Mouse (Mus musculus) MEL (cell line): ENCODE results near the gene Smarca4. TPM values are rescaled to one million over a fixed set of nuclear protein-coding genes. Genes with fewer than 3 reads are reported as not detected.

Experiments used
- DNase-seq: peaks from one replicate; pipeline ENCODE4 v3.0.0; 2011; ENCODE audit warnings: low read depth, low spot score
- H3K27ac ChIP-seq: 2 replicates; pipeline ENCODE4 v1.5.1; 2012; ENCODE audit warnings: low read depth, mild to moderate bottlenecking, control low read depth, low read length, moderate library complexity; ENCODE audit not compliant: control insufficient read depth
- H3K27me3 ChIP-seq, 2 experiments: fragments of 150-350 bp in 1 of 2; sonication (generic) in 1 of 2; 2 replicates each; pipeline ENCODE4 v1.6.1; 2012; ENCODE audit warnings: low read length in 2 of 2, mild to moderate bottlenecking in 2 of 2, improper control_type of control experiment in 1 of 2, moderate library complexity in 1 of 2; ENCODE audit not compliant: insufficient read depth in 2 of 2, control insufficient read depth in 1 of 2
- H3K36me3 ChIP-seq, 2 experiments: 2 replicates each; pipeline ENCODE4 v1.6.1; 2012 to 2014; ENCODE audit warnings: low read length in 2 of 2, improper control_type of control experiment in 1 of 2, inconsistent platforms in 1 of 2, mild to moderate bottlenecking in 1 of 2; ENCODE audit not compliant: insufficient read depth in 2 of 2, control insufficient read depth in 1 of 2
- H3K4me1 ChIP-seq, 2 experiments: fragments of 150-350 bp in 1 of 2; sonication (generic) in 1 of 2; 2 replicates each; pipeline ENCODE4 v1.6.1; 2012; ENCODE audit warnings: low read length in 2 of 2, improper control_type of control experiment in 1 of 2, mild to moderate bottlenecking in 1 of 2; ENCODE audit not compliant: insufficient read depth in 2 of 2, control insufficient read depth in 1 of 2
- H3K4me3 ChIP-seq, 2 experiments: fragments of 150-350 bp in 1 of 2; sonication (generic) in 1 of 2; 2 replicates each; pipeline ENCODE4 v1.5.1; 2012; ENCODE audit warnings: low read depth in 2 of 2, low read length in 2 of 2, mild to moderate bottlenecking in 2 of 2, moderate library complexity in 2 of 2, control low read depth in 1 of 2, improper control_type of control experiment in 1 of 2; ENCODE audit not compliant: control insufficient read depth in 1 of 2, insufficient read depth in 1 of 2
- H3K79me2 ChIP-seq: 2 replicates; pipeline ENCODE4 v1.6.1; 2012; ENCODE audit warnings: mild to moderate bottlenecking, low read length, moderate library complexity; ENCODE audit not compliant: control insufficient read depth, poor library complexity, insufficient read depth
- H3K9ac ChIP-seq: 2 replicates; pipeline ENCODE4 v1.6.1; 2012; ENCODE audit warnings: low read depth, mild to moderate bottlenecking, control low read depth, low read length, moderate library complexity; ENCODE audit not compliant: control insufficient read depth, poor library complexity, severe bottlenecking
- H3K9me3 ChIP-seq: fragments of 150-350 bp; sonication (generic); replicated peaks from 2 replicates; pipeline ENCODE4 v1.6.1; 2012; ENCODE audit warnings: mild to moderate bottlenecking, low read length, improper control_type of control experiment, moderate library complexity; ENCODE audit not compliant: insufficient read depth
- BHLHE40 ChIP-seq: IDR thresholded peaks from 2 replicates; pipeline ENCODE4 v1.6.1; 2012; ENCODE audit warnings: low read depth, mild to moderate bottlenecking, inconsistent platforms, low read length, improper control_type of control experiment, borderline replicate concordance
- CHD2 ChIP-seq: IDR thresholded peaks from 2 replicates; pipeline ENCODE4 v1.6.1; 2011; ENCODE audit warnings: low read length, improper control_type of control experiment
- ELF1 ChIP-seq: IDR thresholded peaks from 2 replicates; pipeline ENCODE4 v1.6.1; 2014; ENCODE audit warnings: low read depth, mild to moderate bottlenecking, inconsistent platforms, low read length, improper control_type of control experiment, moderate library complexity
- EP300 ChIP-seq, 2 experiments: IDR thresholded peaks; 2 replicates each; pipeline ENCODE4 v1.6.1; 2011; ENCODE audit warnings: improper control_type of control experiment in 2 of 2, low read length in 2 of 2, low read depth in 1 of 2, mild to moderate bottlenecking in 1 of 2
- ETS1 ChIP-seq: IDR thresholded peaks from 2 replicates; pipeline ENCODE4 v1.6.1; 2012; ENCODE audit warnings: low read depth, mild to moderate bottlenecking, inconsistent platforms, low read length, improper control_type of control experiment, moderate library complexity
- GATA1 ChIP-seq: IDR thresholded peaks from 2 replicates; pipeline ENCODE4 v1.6.1; 2011; ENCODE audit warnings: low read depth, low read length, improper control_type of control experiment
- HCFC1 ChIP-seq: IDR thresholded peaks from 2 replicates; pipeline ENCODE4 v1.6.1; 2012; ENCODE audit warnings: low read depth, mild to moderate bottlenecking, inconsistent platforms, low read length, improper control_type of control experiment, moderate library complexity
- JUND ChIP-seq: IDR thresholded peaks from 2 replicates; pipeline ENCODE4 v1.6.1; 2011; ENCODE audit warnings: low read depth, mild to moderate bottlenecking, improper control_type of control experiment, low read length
- MAFK ChIP-seq: IDR thresholded peaks from 2 replicates; pipeline ENCODE4 v1.6.1; 2011; ENCODE audit warnings: low read depth, mild to moderate bottlenecking, low read length, improper control_type of control experiment, borderline replicate concordance
- MAZ ChIP-seq: IDR thresholded peaks from 2 replicates; pipeline ENCODE4 v1.6.1; 2012; ENCODE audit warnings: low read depth, mild to moderate bottlenecking, inconsistent platforms, low read length, improper control_type of control experiment
- MEF2A ChIP-seq: IDR thresholded peaks from 2 replicates; pipeline ENCODE4 v1.6.1; 2014; ENCODE audit warnings: low read depth, mild to moderate bottlenecking, inconsistent platforms, low read length, improper control_type of control experiment; ENCODE audit not compliant: poor library complexity, insufficient replicate concordance, severe bottlenecking; ENCODE audit errors: extremely low read depth
- MXI1 ChIP-seq: IDR thresholded peaks from 2 replicates; pipeline ENCODE4 v1.6.1; 2011; ENCODE audit warnings: mild to moderate bottlenecking, low read depth, low read length, improper control_type of control experiment
- NRF1 ChIP-seq: IDR thresholded peaks from 2 replicates; pipeline ENCODE4 v1.6.1; 2014; ENCODE audit warnings: low read depth, mild to moderate bottlenecking, inconsistent platforms, low read length, improper control_type of control experiment, moderate library complexity; ENCODE audit not compliant: poor library complexity, insufficient read depth, severe bottlenecking
- POLR2A ChIP-seq, 2 experiments: IDR thresholded peaks; 2 replicates each; pipeline ENCODE4 v1.6.1; 2011 to 2012; ENCODE audit warnings: low read length in 2 of 2, mild to moderate bottlenecking in 2 of 2, control low read depth in 1 of 2, improper control_type of control experiment in 1 of 2, low read depth in 1 of 2, moderate library complexity in 1 of 2; ENCODE audit not compliant: control insufficient read depth in 1 of 2, insufficient read depth in 1 of 2, poor library complexity in 1 of 2
- POLR2AphosphoS5 ChIP-seq: IDR thresholded peaks from 2 replicates; pipeline ENCODE4 v1.6.1; 2012; ENCODE audit warnings: low read depth, borderline replicate concordance, mild to moderate bottlenecking, inconsistent platforms, low read length, moderate library complexity, mixed read lengths
- RAD21 ChIP-seq: IDR thresholded peaks from 2 replicates; pipeline ENCODE4 v1.6.1; 2011; ENCODE audit warnings: mild to moderate bottlenecking, low read depth, low read length, improper control_type of control experiment
- RCOR1 ChIP-seq: IDR thresholded peaks from 2 replicates; pipeline ENCODE4 v1.6.1; 2012; ENCODE audit warnings: low read depth, mild to moderate bottlenecking, inconsistent platforms, low read length, improper control_type of control experiment
- SIN3A ChIP-seq: IDR thresholded peaks from 2 replicates; pipeline ENCODE4 v1.6.1; 2012; ENCODE audit warnings: low read length, improper control_type of control experiment, inconsistent platforms
- SMC3 ChIP-seq: IDR thresholded peaks from 2 replicates; pipeline ENCODE4 v1.6.1; 2011; ENCODE audit warnings: low read depth, low read length, improper control_type of control experiment
- TAL1 ChIP-seq: IDR thresholded peaks from 2 replicates; pipeline ENCODE4 v1.6.1; 2012; ENCODE audit warnings: mild to moderate bottlenecking, inconsistent platforms, low read length, moderate library complexity, mixed read lengths
- TBP ChIP-seq: IDR thresholded peaks from 2 replicates; pipeline ENCODE4 v1.8.0; 2011; ENCODE audit warnings: low read depth, low read length, improper control_type of control experiment
- UBTF ChIP-seq: IDR thresholded peaks from 2 replicates; pipeline ENCODE4 v1.6.1; 2012; ENCODE audit warnings: low read depth, mild to moderate bottlenecking, inconsistent platforms, low read length, improper control_type of control experiment, moderate library complexity, borderline replicate concordance; ENCODE audit not compliant: insufficient read depth
- ZC3H11A ChIP-seq: IDR thresholded peaks from 2 replicates; pipeline ENCODE4 v1.6.1; 2012; ENCODE audit warnings: low read depth, mild to moderate bottlenecking, inconsistent platforms, low read length, improper control_type of control experiment
- ZMIZ1 ChIP-seq: IDR thresholded peaks from 2 replicates; pipeline ENCODE4 v1.6.1; 2012; ENCODE audit warnings: low read depth, mild to moderate bottlenecking, inconsistent platforms, low read length, improper control_type of control experiment, moderate library complexity
- ZNF384 ChIP-seq: IDR thresholded peaks from 2 replicates; pipeline ENCODE4 v1.6.1; 2012; ENCODE audit warnings: low read depth, mild to moderate bottlenecking, inconsistent platforms, low read length, improper control_type of control experiment
- polyA plus RNA-seq, 2 experiments: library from polyadenylated mRNA; stranded (reverse) in 1 of 2; unstranded in 1 of 2; fragments of >175 nt in 1 of 2; fragments of >200 nt in 1 of 2; gene quantifications; 2 replicates each; pipeline versions ENCODE4 v1.2.1 to v1.2.4; 2012; ENCODE audit warnings: low replicate concordance in 2 of 2, low read depth in 1 of 2; ENCODE audit not compliant: insufficient read length in 2 of 2, insufficient read depth in 1 of 2, missing spikeins in 1 of 2
- total RNA-seq: library from RNA; depleted of rRNA; stranded (reverse); fragments of 300-350 nt; gene quantifications from 2 replicates; pipeline ENCODE4 v1.2.3, GENCODE M21; 2012

The Smarca4 gene
- total and polyA plus RNA-seq, 3 experiments, result 71.4 to 381 (median 249) TPM

DNA sequence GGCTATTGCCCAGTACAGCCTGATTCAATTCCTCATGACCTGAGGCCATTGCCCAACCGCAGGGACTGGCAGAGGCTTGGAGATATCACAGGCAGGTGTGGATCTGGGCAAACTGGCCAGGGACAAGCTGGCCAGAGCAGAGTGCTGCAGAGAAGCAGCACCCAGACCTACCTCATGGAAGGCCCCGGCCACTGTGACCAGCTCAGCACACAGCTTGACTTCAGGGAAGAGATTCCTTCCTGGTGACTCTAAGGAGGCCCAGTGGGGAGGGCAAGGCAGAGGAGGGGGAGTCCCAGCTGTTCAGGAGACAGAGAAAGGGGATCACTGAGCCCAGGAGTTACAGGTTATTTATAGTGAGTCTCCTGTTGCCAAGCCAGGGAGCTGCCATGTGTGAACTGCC, 105.1 kb downstream of the Smarca4 start:
- Histone ChIP-seq H3K9me3 (no peaks in the 10 kb centered on the region), H3K9ac (no peak overlapping the region), H3K4me1 (peaks cover 22 to 41% of the 10 kb centered on the region in 2 experiments), H3K4me3 (no peak overlapping the region), H3K36me3 (peaks cover 0 to 34% of the 10 kb centered on the region in 2 experiments; a peak in 2 of 4 replicates), H3K27me3 (no peaks in the 10 kb centered on the region), H3K79me2 (peaks cover 19% of the 10 kb centered on the region), H3K27ac (no peak overlapping the region)
- no peak for TF ChIP-seq NRF1
- no peak for TF ChIP-seq GATA1
- no peak for TF ChIP-seq SMC3
- TF ChIP-seq HCFC1, result no peak
- TF ChIP-seq ZNF384, result no peak
- no peak for TF ChIP-seq POLR2A (IDR thresholded peaks at IDR 0.05; ENCODE audit: control insufficient read depth in 1 of 2, insufficient read depth in 1 of 2, low read depth in 1 of 2, low read length in 2 of 2, poor library complexity in 1 of 2)
- no peak for TF ChIP-seq ZMIZ1
- no peak for TF ChIP-seq BHLHE40
- no peak for TF ChIP-seq ETS1
- no peak for TF ChIP-seq RAD21
- no peak for TF ChIP-seq TAL1
- TF ChIP-seq MXI1, result no peak
- no peak for TF ChIP-seq JUND
- TF ChIP-seq CHD2, result no peak
- TF ChIP-seq MAZ, result no peak
- no peak for TF ChIP-seq SIN3A
- no peak for TF ChIP-seq MEF2A
- no peak for TF ChIP-seq ZC3H11A
- DNase-seq, result no peak

DNA sequence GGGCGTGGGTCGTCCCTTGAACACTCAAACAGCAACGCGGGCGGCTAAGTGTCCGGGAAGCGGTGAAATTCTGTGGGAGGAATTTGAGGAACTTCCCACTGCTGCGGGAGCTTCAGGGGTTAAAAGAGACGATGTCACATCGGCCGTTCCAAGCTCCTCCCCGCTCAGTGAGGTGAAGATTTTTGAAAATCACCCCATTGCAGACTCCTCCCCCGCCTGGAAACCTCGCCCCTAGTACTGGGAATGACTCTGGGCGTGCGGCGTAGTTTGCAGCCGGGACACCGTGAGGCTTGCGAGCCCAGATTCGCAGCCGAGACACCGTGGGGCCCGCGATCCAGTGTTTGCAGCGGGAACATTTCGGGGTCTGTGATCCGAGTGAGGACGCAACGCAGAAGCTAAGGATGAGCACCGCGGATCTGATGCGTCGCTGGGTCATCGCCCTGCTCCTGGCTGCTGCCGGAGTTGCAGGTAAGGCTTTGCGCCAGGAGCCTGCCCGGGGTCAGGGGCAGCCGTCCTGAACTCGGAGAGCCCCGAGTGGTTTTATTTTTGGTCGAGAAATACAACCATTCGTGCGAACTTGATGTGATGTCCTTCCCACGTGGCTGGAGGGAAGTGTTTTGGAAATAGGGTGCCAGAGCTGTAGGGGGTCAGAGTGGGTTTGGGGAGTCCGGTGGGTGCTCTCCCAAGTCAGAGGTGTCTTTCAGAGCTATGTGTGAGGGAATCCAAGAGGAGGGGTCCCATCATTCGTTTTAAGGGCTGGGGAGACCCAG, 107.6 kb downstream of the Smarca4 start, which contains the start of gene Ldlr:
Ldlr (plus strand) TSS at position 107 of the 770 bp plus-strand sequence.
- Histone ChIP-seq H3K9me3 (no peaks in the 10 kb centered on the region), H3K27ac (peak within 1 kb of the TSS; percentile 65), H3K79me2 (peaks cover 41% of the 10 kb centered on the region), H3K4me3 (peak within 1 kb of the TSS; percentile 66), H3K4me1 (peaks cover 20 to 37% of the 10 kb centered on the region in 2 experiments), H3K27me3 (no peaks in the 10 kb centered on the region), H3K9ac (peak within 1 kb of the TSS; percentile 67), H3K36me3 (peaks cover 6 to 25% of the 10 kb centered on the region in 2 experiments)
- peak; percentile 100 for DNase-seq
- peak in 1 of 2 experiments; percentile 98; a peak in 2 of 4 replicates for TF ChIP-seq POLR2A (IDR thresholded peaks at IDR 0.05; ENCODE audit: control insufficient read depth in 1 of 2, insufficient read depth in 1 of 2, low read depth in 1 of 2, low read length in 2 of 2, poor library complexity in 1 of 2)
- TF ChIP-seq RCOR1, result no peak
- TF ChIP-seq EP300 (IDR thresholded peaks at IDR 0.05; ENCODE audit: low read depth in 1 of 2, low read length in 2 of 2), result no peak
- peak; percentile 95 for TF ChIP-seq TBP
- peak; percentile 97 for TF ChIP-seq UBTF
- TF ChIP-seq MXI1, result no peak
- no peak for TF ChIP-seq ETS1
- TF ChIP-seq POLR2AphosphoS5, result peak; percentile 91; the same call in 1 of the 2 replicates
- no peak for TF ChIP-seq ELF1
- peak; percentile 28; the same call in 1 of the 2 replicates for TF ChIP-seq GATA1
- no peak for TF ChIP-seq MAFK
